Mouse (Mus musculus) kidney, adult 2 months (tissue): Measurements from ENCODE around the gene Rbm8a. TPM values are rescaled to one million over a fixed set of nuclear protein-coding genes. Genes with fewer than 3 reads are reported as not detected.

Experiments
- DNase-seq: peaks from one replicate; pipeline ENCODE4 v3.0.0; 2021
- H3K27ac ChIP-seq: fragments of 200-500 bp; 2 replicates; pipeline ENCODE4 v1.5.1; 2012; ENCODE audit warnings: low read depth, low read length, control low read depth, inconsistent platforms; ENCODE audit not compliant: insufficient read depth
- H3K27me3 ChIP-seq: fragments of 200-500 bp; replicated peaks from 2 replicates; pipeline ENCODE4 v1.6.1; 2012; ENCODE audit warnings: mild to moderate bottlenecking, moderate library complexity, low read length, inconsistent platforms; ENCODE audit not compliant: control insufficient read depth, insufficient read depth
- H3K36me3 ChIP-seq: fragments of 200-500 bp; 2 replicates; pipeline ENCODE4 v1.6.1; 2012; ENCODE audit warnings: mild to moderate bottlenecking, moderate library complexity, low read length, inconsistent platforms; ENCODE audit not compliant: control insufficient read depth, insufficient read depth
- H3K4me1 ChIP-seq: fragments of 200-500 bp; 2 replicates; pipeline ENCODE4 v1.6.1; 2011; ENCODE audit warnings: low read length; ENCODE audit not compliant: control insufficient read depth, insufficient read depth
- H3K4me3 ChIP-seq: fragments of 200-500 bp; 2 replicates; pipeline ENCODE4 v1.5.1; 2011; ENCODE audit warnings: mild to moderate bottlenecking, low read depth, low read length, control low read depth; ENCODE audit not compliant: insufficient read depth
- CTCF ChIP-seq: fragments of 200-500 bp; conservative IDR thresholded peaks from 2 replicates; pipeline ENCODE4 v1.5.1; 2011; ENCODE audit warnings: low read depth, mild to moderate bottlenecking, control low read depth, low read length, moderate library complexity, mixed read lengths; ENCODE audit not compliant: insufficient read depth, insufficient read length
- POLR2A ChIP-seq: fragments of 200-500 bp; IDR thresholded peaks from one replicate; pipeline ENCODE4 v1.6.1; 2011; ENCODE audit warnings: low read depth, low read length, control low read depth
- WGBS: fragments of 180-500 bp; shearing (Covaris S2); methylation state at CpG from one replicate; pipeline ENCODE4 v1.1.7; 2018; 5-methylcytosine and 5-hydroxymethylcytosine counted together
- polyA plus RNA-seq: library from polyadenylated mRNA; depleted of rRNA; stranded (reverse); fragments of >200 nt; gene quantifications from 2 replicates; pipeline ENCODE4 v1.2.3, GENCODE M21; 2012

Rbm8a gene
- polyA plus RNA-seq, 1 experiment = 16.1 TPM

- TF ChIP-seq POLR2A (no peak), CTCF (no peak)
- Histone ChIP-seq H3K36me3 (no peaks in the 10 kb centered on the region), H3K4me1 (peaks cover 7% of the 10 kb centered on the region; the same call in 1 of the 2 replicates), H3K27ac (no peak overlapping the region), H3K27me3 (no peaks in the 10 kb centered on the region), H3K4me3 (no peak overlapping the region)
- WGBS = 48% methylated on average over 5 of the region's 5 CpGs
- peak; percentile 82 for DNase-seq
Observed at GRCm38 (mm10) chr3:96666916-96667315, 37.2 kb downstream of the Rbm8a start.

- H3K36me3 ChIP-seq = no peaks in the 10 kb centered on the region
- no peak overlapping the region for H3K27ac ChIP-seq
- TF ChIP-seq POLR2A = no peak
- TF ChIP-seq CTCF = peak; percentile 61
- WGBS = 44% methylated on average over 1 of the region's 1 CpGs
- peak; percentile 43 for DNase-seq
- no peak overlapping the region for H3K4me3 ChIP-seq
- H3K4me1 ChIP-seq = peaks cover 7% of the 10 kb centered on the region; the same call in 1 of the 2 replicates
- no peaks in the 10 kb centered on the region for H3K27me3 ChIP-seq
Observed at GRCm38 (mm10) chr3:96667316-96667715, 37.6 kb downstream of the Rbm8a start.

DNA sequence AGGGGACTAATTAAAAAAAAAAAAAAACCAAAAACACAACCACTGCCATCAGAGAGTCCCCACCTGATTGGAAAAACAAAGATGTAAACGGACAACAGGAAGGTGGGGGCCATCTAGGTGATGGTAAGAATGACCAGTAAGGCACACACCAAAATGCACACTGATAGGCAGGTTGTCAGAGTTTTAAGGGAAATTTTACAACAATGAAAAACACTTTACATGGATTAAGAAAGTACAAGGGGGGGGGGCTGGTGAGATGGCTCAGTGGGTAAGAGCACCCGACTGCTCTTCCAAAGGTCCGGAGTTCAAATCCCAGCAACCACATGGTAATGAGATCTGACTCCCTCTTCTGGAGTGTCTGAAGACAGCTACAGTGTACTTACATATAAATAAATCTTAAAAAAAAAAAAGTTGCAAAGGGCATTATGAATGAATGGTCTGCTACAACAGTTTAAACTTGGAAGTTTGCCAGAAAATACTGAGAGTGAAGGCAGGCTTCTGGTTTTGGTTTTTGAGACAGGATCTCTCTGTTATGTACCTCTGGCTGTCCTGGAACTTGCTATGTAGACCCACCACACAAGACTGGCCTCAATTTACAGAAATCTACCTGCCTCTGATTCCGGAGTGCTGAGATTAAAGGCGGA lies 38.8 kb downstream of the Rbm8a start:
- Histone ChIP-seq H3K27ac (no peak overlapping the region), H3K27me3 (no peaks in the 10 kb centered on the region), H3K36me3 (no peaks in the 10 kb centered on the region), H3K4me3 (no peak overlapping the region), H3K4me1 (peaks cover 7% of the 10 kb centered on the region; the same call in 1 of the 2 replicates)
- no peak for TF ChIP-seq CTCF
- no peak for TF ChIP-seq POLR2A
- WGBS = 86% methylated on average over 5 of the region's 5 CpGs
- DNase-seq = no peak

DNA sequence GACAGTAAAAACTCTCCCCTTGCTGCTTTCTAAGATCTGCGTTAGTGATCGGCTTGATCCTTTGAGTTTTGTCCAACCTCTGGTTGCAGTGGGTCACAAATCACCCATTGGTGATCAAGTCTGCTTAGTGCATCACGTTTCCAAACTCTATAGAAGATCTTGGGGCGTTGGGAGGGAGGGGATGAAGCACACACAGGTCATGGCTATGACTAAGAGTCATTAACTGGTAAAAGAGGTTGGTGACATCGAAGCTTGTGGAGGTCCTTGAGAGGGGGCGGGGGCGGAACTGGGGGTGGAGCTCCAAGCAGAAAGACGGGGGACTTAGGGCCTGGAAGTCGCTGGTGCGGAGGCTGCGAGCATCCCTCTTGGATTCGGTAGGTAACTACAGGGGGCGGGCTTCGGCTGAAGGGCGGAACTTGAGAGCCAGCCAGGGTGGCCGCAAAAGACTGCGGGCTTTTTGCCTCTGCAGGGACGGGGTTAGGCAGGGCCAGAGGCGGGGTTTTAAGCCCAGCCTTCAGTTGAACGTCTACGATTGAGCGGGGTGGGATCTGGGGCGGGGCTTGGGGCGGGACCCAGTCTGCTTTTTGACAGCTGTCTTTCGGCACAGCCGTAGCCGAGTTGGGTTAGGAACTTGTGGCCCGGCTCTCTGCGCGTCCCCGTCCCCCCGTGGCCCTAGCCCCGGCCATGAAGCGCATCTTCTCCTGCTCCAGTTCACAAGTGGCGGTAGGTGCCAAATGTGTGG lies 40.2 kb downstream of the Rbm8a start, which contains the start of gene Ankrd35:
TSS of gene Ankrd35 (plus strand) at position 405 of the 742 bp plus-strand sequence.
- peak; percentile 31; the same call in 1 of the 2 replicates for TF ChIP-seq CTCF
- no peak for TF ChIP-seq POLR2A
- no peaks in the 10 kb centered on the region for H3K36me3 ChIP-seq
- H3K27me3 ChIP-seq = no peaks in the 10 kb centered on the region
- peaks cover 4% of the 10 kb centered on the region; the same call in 1 of the 2 replicates for H3K4me1 ChIP-seq
- 6% methylated on average over 35 of the region's 35 CpGs for WGBS
- DNase-seq = peak; percentile 90
- no peak within 1 kb of the TSS for H3K27ac ChIP-seq
- H3K4me3 ChIP-seq = peak within 1 kb of the TSS; percentile 52

- TF ChIP-seq CTCF = no peak
- no peak for TF ChIP-seq POLR2A
- Histone ChIP-seq H3K27me3 (no peaks in the 10 kb centered on the region), H3K27ac (no peak overlapping the region), H3K36me3 (no peaks in the 10 kb centered on the region), H3K4me1 (peaks cover 4% of the 10 kb centered on the region; the same call in 1 of the 2 replicates), H3K4me3 (no peak overlapping the region)
- no peak for DNase-seq
- 98% methylated on average over 5 of the region's 5 CpGs for whole genome bisulfite sequencing
Observed at GRCm38 (mm10) chr3:96671519-96671918, 41.8 kb downstream of the Rbm8a start.

DNA sequence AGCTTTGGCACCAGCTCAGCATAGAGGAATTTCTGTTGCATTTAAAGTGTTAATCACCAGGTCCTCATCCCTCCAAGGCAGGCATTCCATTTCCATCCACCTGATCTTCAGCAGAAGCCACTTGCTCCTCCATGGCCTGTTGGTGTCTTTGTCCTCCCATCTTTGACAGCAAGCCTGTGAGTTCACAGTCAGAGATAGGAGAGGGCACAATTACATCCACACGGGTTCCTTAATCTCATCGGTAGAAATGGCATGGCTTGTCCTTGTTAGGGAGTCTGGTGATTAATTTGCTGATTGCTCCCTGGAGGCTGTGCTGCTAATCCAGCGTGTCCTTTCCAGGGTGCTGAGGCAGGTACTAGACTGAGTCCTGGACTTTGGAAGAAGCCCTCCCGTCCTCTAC lies 43.8 kb downstream of the Rbm8a start:
- no peaks in the 10 kb centered on the region for H3K4me1 ChIP-seq
- no peaks in the 10 kb centered on the region for H3K36me3 ChIP-seq
- H3K4me3 ChIP-seq = no peak overlapping the region
- TF ChIP-seq POLR2A = no peak
- TF ChIP-seq CTCF = no peak
- 50% methylated on average over 4 of the region's 4 CpGs for WGBS
- no peak overlapping the region for H3K27ac ChIP-seq
- no peaks in the 10 kb centered on the region for H3K27me3 ChIP-seq
- DNase-seq = no peak

DNA sequence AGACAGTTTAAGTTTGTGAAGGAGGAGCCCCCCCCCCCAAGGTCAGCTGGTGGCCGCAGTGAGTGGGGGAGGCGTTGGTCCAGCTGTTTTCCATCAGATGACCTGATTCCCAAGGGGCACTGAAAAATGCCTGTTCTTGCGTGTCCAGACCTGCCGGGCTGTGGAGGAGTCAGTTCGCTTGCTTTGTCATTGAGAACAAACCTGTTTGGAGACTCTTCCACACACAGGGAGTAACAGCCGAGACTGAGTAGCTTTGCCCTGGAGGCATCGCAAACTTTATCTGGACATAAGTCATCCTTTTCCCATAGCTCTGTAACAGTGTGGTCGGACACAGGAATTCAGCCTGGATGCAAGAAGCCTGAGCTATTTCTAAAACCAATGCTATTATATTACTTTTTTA lies 44.7 kb downstream of the Rbm8a start:
- Histone ChIP-seq H3K4me1 (no peaks in the 10 kb centered on the region), H3K27me3 (no peaks in the 10 kb centered on the region), H3K27ac (no peak overlapping the region), H3K36me3 (no peaks in the 10 kb centered on the region), H3K4me3 (no peak overlapping the region)
- 38% methylated on average over 8 of the region's 8 CpGs for WGBS
- TF ChIP-seq POLR2A = no peak
- TF ChIP-seq CTCF = no peak
- no peak for DNase-seq
